Mouse (Mus musculus): ENCODE measurements at regions not wholly inside any gene's neighbourhood (a gene's known extent, or its start where the extent isn't known, plus 50 kb on each side); places are given as distances from the start of the nearest gene placed in this dataset.

DNA sequence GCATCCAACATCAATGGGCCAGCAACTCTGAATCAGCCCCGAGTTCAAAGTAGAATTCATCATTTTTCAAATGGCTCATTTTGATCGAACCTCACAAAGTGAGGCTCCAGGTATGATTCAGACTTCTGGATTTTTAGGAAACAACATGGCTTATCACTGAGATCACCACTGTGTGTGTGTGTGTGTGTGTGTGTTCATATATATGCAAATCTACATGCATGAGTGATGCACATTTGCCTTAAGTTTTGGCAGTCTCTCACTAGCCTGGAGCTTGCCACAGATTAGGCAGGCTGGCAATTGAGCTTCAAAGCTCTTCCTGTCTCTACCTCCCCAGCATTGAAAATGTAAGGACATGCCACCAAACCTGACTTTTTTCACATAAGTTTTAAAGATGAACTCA, 195.1 kb upstream of the Mindy3 start:
- WGBS: 91% methylated on average over 2 of the region's 2 CpGs
- Histone ChIP-seq H3K27me3 (replicated peaks; ENCODE audit: control insufficient read depth, insufficient read depth, low read length) (no peaks in the 10 kb centered on the region), H3K4me3 (ENCODE audit: low read depth, low read length) (no peak overlapping the region), H3K36me3 (ENCODE audit: control insufficient read depth, insufficient read depth, low read length) (no peaks in the 10 kb centered on the region), H3K9ac (ENCODE audit: low read length) (no peak overlapping the region), H3K27ac (ENCODE audit: low read depth, low read length) (no peak overlapping the region), H3K9me3 (replicated peaks; ENCODE audit: control insufficient read depth, low read length) (no peaks in the 10 kb centered on the region), H3K4me1 (ENCODE audit: control insufficient read depth, insufficient read depth, low read length) (no peaks in the 10 kb centered on the region), H3K4me2 (ENCODE audit: low read length) (no peak overlapping the region)
- DNase-seq (ENCODE audit: low spot score) (no peak), ATAC-seq (no peak)

GRCm38 (mm10) chr2:12613858-12614257, 194.6 kb upstream of the Mindy3 start:
- 72% methylated on average over 2 of the region's 2 CpGs for WGBS
- H3K4me3 ChIP-seq (ENCODE audit: low read depth, low read length): no peak overlapping the region
- H3K36me3 ChIP-seq (ENCODE audit: control insufficient read depth, insufficient read depth, low read length): no peaks in the 10 kb centered on the region
- H3K9me3 ChIP-seq (replicated peaks; ENCODE audit: control insufficient read depth, low read length): 0 out of 2 replicates have a peak, but pooled peaks cover under 1% of the 10 kb centered on the region
- H3K27me3 ChIP-seq (replicated peaks; ENCODE audit: control insufficient read depth, insufficient read depth, low read length): no peaks in the 10 kb centered on the region
- H3K9ac ChIP-seq (ENCODE audit: low read length): no peak overlapping the region
- DNase-seq (ENCODE audit: low spot score) (no peak), ATAC-seq (no peak)
- no peaks in the 10 kb centered on the region for H3K4me1 ChIP-seq (ENCODE audit: control insufficient read depth, insufficient read depth, low read length)
- H3K27ac ChIP-seq (ENCODE audit: low read depth, low read length): no peak overlapping the region
- no peak overlapping the region for H3K4me2 ChIP-seq (ENCODE audit: low read length)

DNA sequence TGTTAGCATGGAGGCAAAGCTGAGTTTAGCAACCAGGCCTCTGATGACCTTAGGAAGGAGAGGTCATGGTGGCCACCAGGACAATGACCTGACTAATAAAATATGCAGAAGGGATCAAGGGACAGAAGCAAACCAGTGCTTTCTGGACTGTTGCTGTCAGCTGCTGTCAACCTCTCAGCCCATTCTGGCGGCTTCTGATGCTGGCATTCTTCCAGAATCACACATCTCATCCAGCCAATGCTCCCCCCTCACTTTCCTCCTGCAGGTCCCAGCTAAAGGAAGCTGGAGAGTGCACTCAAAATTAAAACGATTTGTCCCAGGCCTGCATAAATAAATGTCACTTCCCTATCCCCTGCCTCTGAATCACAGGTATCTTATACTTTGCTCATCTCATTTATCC, 163.3 kb upstream of the Mindy3 start:
- ATAC-seq (peak; percentile 66; the same call in 1 of the 2 replicates), DNase-seq (ENCODE audit: low spot score) (peak; percentile 35)
- no peak overlapping the region for H3K4me3 ChIP-seq (ENCODE audit: low read depth, low read length)
- H3K9ac ChIP-seq (ENCODE audit: low read length): no peak overlapping the region
- no peaks in the 10 kb centered on the region for H3K9me3 ChIP-seq (replicated peaks; ENCODE audit: control insufficient read depth, low read length)
- H3K4me1 ChIP-seq (ENCODE audit: control insufficient read depth, insufficient read depth, low read length): 0 out of 2 replicates have a peak, but pooled peaks cover 3% of the 10 kb centered on the region
- H3K27me3 ChIP-seq (replicated peaks; ENCODE audit: control insufficient read depth, insufficient read depth, low read length): no peaks in the 10 kb centered on the region
- no peak overlapping the region for H3K27ac ChIP-seq (ENCODE audit: low read depth, low read length)
- 30% methylated on average over 2 of the region's 2 CpGs for WGBS
- H3K36me3 ChIP-seq (ENCODE audit: control insufficient read depth, insufficient read depth, low read length): no peaks in the 10 kb centered on the region
- no peak overlapping the region for H3K4me2 ChIP-seq (ENCODE audit: low read length)

- H3K27me3 ChIP-seq (replicated peaks; ENCODE audit: control insufficient read depth, insufficient read depth, low read length): no peaks in the 10 kb centered on the region
- no peaks in the 10 kb centered on the region for H3K36me3 ChIP-seq (ENCODE audit: control insufficient read depth, insufficient read depth, low read length)
- H3K27ac ChIP-seq (ENCODE audit: low read depth, low read length): no peak overlapping the region
- ATAC-seq: no peak
- no peak overlapping the region for H3K4me2 ChIP-seq (ENCODE audit: low read length)
- no peak for DNase-seq (ENCODE audit: low spot score)
- H3K9ac ChIP-seq (ENCODE audit: low read length): no peak overlapping the region
- no peaks in the 10 kb centered on the region for H3K9me3 ChIP-seq (replicated peaks; ENCODE audit: control insufficient read depth, low read length)
- H3K4me3 ChIP-seq (ENCODE audit: low read depth, low read length): no peak overlapping the region
- no peaks in the 10 kb centered on the region for H3K4me1 ChIP-seq (ENCODE audit: control insufficient read depth, insufficient read depth, low read length)
- 65% methylated on average over 1 of the region's 1 CpGs for WGBS
Observed at GRCm38 (mm10) chr2:12557736-12558135, 138.5 kb upstream of the Mindy3 start.

GRCm38 (mm10) chr2:12522411-12522810, 103.1 kb upstream of the Mindy3 start:
- Histone ChIP-seq H3K4me2 (ENCODE audit: low read length) (no peak overlapping the region), H3K27me3 (replicated peaks; ENCODE audit: control insufficient read depth, insufficient read depth, low read length) (no peaks in the 10 kb centered on the region), H3K27ac (ENCODE audit: low read depth, low read length) (no peak overlapping the region), H3K9ac (ENCODE audit: low read length) (no peak overlapping the region), H3K4me1 (ENCODE audit: control insufficient read depth, insufficient read depth, low read length) (no peaks in the 10 kb centered on the region), H3K9me3 (replicated peaks; ENCODE audit: control insufficient read depth, low read length) (no peaks in the 10 kb centered on the region), H3K36me3 (ENCODE audit: control insufficient read depth, insufficient read depth, low read length) (no peaks in the 10 kb centered on the region), H3K4me3 (ENCODE audit: low read depth, low read length) (no peak overlapping the region)
- DNase-seq (ENCODE audit: low spot score) (no peak), ATAC-seq (no peak)
- WGBS: 68% methylated on average over 5 of the region's 5 CpGs

DNA sequence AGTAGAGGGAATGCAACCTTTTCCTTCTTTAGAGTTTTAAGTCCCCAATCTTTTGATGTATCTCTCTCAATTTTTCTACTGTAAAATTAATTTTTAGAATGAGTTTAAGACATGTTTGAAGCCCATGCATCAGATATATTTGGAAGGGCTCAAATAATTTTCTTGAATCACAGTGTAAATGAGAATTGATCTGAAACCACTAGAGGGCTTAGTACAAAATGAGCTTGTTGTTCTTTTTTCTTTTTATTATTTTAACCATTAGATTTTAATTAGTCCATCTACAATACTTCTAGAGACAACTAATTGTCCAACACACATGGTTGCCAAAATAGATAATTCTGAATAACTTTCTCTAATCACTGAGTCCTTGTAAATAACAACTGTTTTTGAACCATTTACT, 102.5 kb upstream of the Mindy3 start:
- DNase-seq (ENCODE audit: low spot score): no peak
- Histone ChIP-seq H3K9me3 (replicated peaks; ENCODE audit: control insufficient read depth, low read length) (no peaks in the 10 kb centered on the region), H3K36me3 (ENCODE audit: control insufficient read depth, insufficient read depth, low read length) (no peaks in the 10 kb centered on the region), H3K4me3 (ENCODE audit: low read depth, low read length) (no peak overlapping the region), H3K27ac (ENCODE audit: low read depth, low read length) (no peak overlapping the region), H3K9ac (ENCODE audit: low read length) (no peak overlapping the region), H3K27me3 (replicated peaks; ENCODE audit: control insufficient read depth, insufficient read depth, low read length) (no peaks in the 10 kb centered on the region), H3K4me1 (ENCODE audit: control insufficient read depth, insufficient read depth, low read length) (no peaks in the 10 kb centered on the region), H3K4me2 (ENCODE audit: low read length) (no peak overlapping the region)
- ATAC-seq: no peak

- DNase-seq (ENCODE audit: low spot score) (no peak), ATAC-seq (no peak)
- no peak overlapping the region for H3K4me3 ChIP-seq (ENCODE audit: low read depth, low read length)
Observed at GRCm38 (mm10) chr2:12492369-12492768, 73.1 kb upstream of the Mindy3 start.

GRCm38 (mm10) chr2:12469440-12470339, 50.4 kb upstream of the Mindy3 start:
- H3K9ac ChIP-seq (ENCODE audit: low read length): no peak overlapping the region
- 88% methylated on average over 7 of the region's 7 CpGs for WGBS
- no peak overlapping the region for H3K4me2 ChIP-seq (ENCODE audit: low read length)
- no peaks in the 10 kb centered on the region for H3K9me3 ChIP-seq (replicated peaks; ENCODE audit: control insufficient read depth, low read length)
- no peaks in the 10 kb centered on the region for H3K36me3 ChIP-seq (ENCODE audit: control insufficient read depth, insufficient read depth, low read length)
- no peaks in the 10 kb centered on the region for H3K4me1 ChIP-seq (ENCODE audit: control insufficient read depth, insufficient read depth, low read length)
- no peak overlapping the region for H3K27ac ChIP-seq (ENCODE audit: low read depth, low read length)
- ATAC-seq: no peak
- H3K4me3 ChIP-seq (ENCODE audit: low read depth, low read length): no peak overlapping the region
- no peak for DNase-seq (ENCODE audit: low spot score)
- no peaks in the 10 kb centered on the region for H3K27me3 ChIP-seq (replicated peaks; ENCODE audit: control insufficient read depth, insufficient read depth, low read length)

More at GRCm38 (mm10) chr2:12492369-12492768, 73.1 kb upstream of the Mindy3 start:
- Histone ChIP-seq H3K27me3 (replicated peaks; ENCODE audit: control insufficient read depth, insufficient read depth, low read length) (no peaks in the 10 kb centered on the region), H3K9ac (ENCODE audit: low read length) (no peak overlapping the region), H3K4me2 (ENCODE audit: low read length) (no peak overlapping the region), H3K9me3 (replicated peaks; ENCODE audit: control insufficient read depth, low read length) (no peaks in the 10 kb centered on the region), H3K27ac (ENCODE audit: low read depth, low read length) (no peak overlapping the region), H3K36me3 (ENCODE audit: control insufficient read depth, insufficient read depth, low read length) (no peaks in the 10 kb centered on the region), H3K4me1 (ENCODE audit: control insufficient read depth, insufficient read depth, low read length) (no peaks in the 10 kb centered on the region)
- 78% methylated on average over 3 of the region's 3 CpGs for WGBS

Measured in forebrain, embryonic 14.5 days (tissue).